Mouse (Mus musculus) thymus, postnatal 25 days (tissue): ENCODE data around the gene Esrra.
A peak's percentile ranks its signal among the peaks of the same experiment; 100 is the strongest.

Experiments used
- DNase-seq: peaks from one replicate; pipeline ENCODE4 v3.0.0; 2022

Gene Esrra

GRCm38 (mm10) chr19:6919876-6920740 lies 1.5 kb downstream of the Esrra start:
- no peak for DNase-seq

- no peak for DNase-seq
Measured at GRCm38 (mm10) chr19:6919431-6919830, 2.2 kb downstream of the Esrra start.

GRCm38 (mm10) chr19:6918321-6918720 lies 3.3 kb downstream of the Esrra start:
- no peak for DNase-seq

GRCm38 (mm10) chr19:6916496-6916895 lies 5.1 kb downstream of the Esrra start:
- DNase-seq, result no peak

- DNase-seq, result no peak
Measured at GRCm38 (mm10) chr19:6915276-6915675, 6.3 kb downstream of the Esrra start.

- no peak for DNase-seq
Measured at GRCm38 (mm10) chr19:6914540-6914939, 7.1 kb downstream of the Esrra start.

GRCm38 (mm10) chr19:6913991-6914390 lies 7.6 kb downstream of the Esrra start:
- DNase-seq, result no peak

GRCm38 (mm10) chr19:6913036-6913435 lies 8.6 kb downstream of the Esrra start:
- no peak for DNase-seq

- no peak for DNase-seq
Measured at GRCm38 (mm10) chr19:6912205-6912970, 9.2 kb downstream of the Esrra start.

GRCm38 (mm10) chr19:6911101-6912074 lies 10.2 kb downstream of the Esrra start:
- DNase-seq, result no peak

GRCm38 (mm10) chr19:6910306-6910705 lies 11.3 kb downstream of the Esrra start:
- peak; percentile 63 for DNase-seq

- DNase-seq, result peak; percentile 89
Measured at GRCm38 (mm10) chr19:6909507-6910289, 11.9 kb downstream of the Esrra start, which contains the start of the genes Trmt112 and Prdx5. Gene Trmt112 (plus strand): TSS chr19:6909698. Gene Prdx5 (minus strand): TSS chr19:6910106.

- DNase-seq, result no peak
Measured at GRCm38 (mm10) chr19:6909021-6909420, 12.6 kb downstream of the Esrra start.

- DNase-seq, result no peak
Measured at GRCm38 (mm10) chr19:6907811-6908540, 13.6 kb downstream of the Esrra start.

GRCm38 (mm10) chr19:6907094-6907493 lies 14.5 kb downstream of the Esrra start:
- DNase-seq, result no peak

- no peak for DNase-seq
Measured at GRCm38 (mm10) chr19:6906199-6906598, 15.4 kb downstream of the Esrra start.

- no peak for DNase-seq
Measured at GRCm38 (mm10) chr19:6905498-6906159, 16.0 kb downstream of the Esrra start.

GRCm38 (mm10) chr19:6904846-6905245 lies 16.8 kb downstream of the Esrra start:
- DNase-seq, result no peak

- DNase-seq, result no peak
Measured at GRCm38 (mm10) chr19:6903031-6903430, 18.6 kb downstream of the Esrra start.

GRCm38 (mm10) chr19:6899641-6900040 lies 22.0 kb downstream of the Esrra start:
- no peak for DNase-seq
